Mouse (Mus musculus) E14TG2a.4 (cell line): ENCODE measurements around the gene Chsy1.

Experiments used
- CTCF ChIP-seq: conservative IDR thresholded peaks from 2 replicates; pipeline ENCODE4 v1.5.1; 2014; ENCODE audit warnings: low read length
- NANOG ChIP-seq: IDR thresholded peaks from 2 replicates; pipeline ENCODE4 v1.6.1; 2014; ENCODE audit warnings: borderline replicate concordance, low read length, mixed read lengths
- POU5F1 ChIP-seq: IDR thresholded peaks from 2 replicates; pipeline ENCODE4 v1.6.1; 2014; ENCODE audit warnings: low read length, borderline replicate concordance

DNA sequence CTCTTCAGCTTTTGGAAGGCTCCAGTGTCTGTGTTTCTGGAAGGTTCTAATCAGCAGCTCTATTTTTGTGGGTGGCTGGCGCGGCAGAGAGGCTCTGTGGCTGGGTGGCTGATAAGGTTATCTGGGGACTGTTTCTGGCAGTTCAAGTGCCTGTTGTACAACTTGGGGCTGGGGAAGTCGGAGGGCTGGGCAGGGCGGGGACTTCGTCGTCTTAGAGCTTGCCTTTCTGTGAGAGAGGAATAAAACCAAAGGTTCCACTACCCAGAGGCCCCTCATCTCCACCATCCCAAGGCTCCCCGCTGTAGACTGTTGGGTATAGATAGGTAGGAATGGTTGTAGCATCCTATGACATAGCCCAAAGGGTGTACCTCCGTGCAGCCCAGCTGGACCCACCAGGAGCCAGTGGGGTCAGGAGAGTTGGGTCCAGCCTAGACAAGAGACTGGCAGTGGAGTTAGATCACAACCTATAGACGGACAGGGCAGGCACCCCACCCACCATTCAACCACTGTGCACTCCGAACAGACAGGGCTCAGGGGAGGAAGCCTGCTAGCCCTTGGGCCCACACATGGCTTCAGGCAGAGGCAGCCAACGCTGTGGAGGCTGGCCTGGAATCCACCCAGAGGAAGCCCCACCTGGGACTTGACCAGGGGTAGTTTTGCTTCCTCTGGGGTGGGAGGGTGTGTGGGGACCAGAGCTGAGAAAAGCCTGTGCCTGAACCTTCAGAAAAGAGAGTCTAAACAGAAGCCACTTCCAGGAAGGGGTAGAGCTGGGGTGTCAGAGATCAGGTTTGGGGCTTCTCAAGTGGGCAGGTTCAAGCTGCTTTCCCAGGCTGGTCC is 87.5 kb downstream of the Chsy1 start:
- TF ChIP-seq CTCF (no peak), NANOG (no peak), POU5F1 (no peak)
